In the genomic region with DNA sequence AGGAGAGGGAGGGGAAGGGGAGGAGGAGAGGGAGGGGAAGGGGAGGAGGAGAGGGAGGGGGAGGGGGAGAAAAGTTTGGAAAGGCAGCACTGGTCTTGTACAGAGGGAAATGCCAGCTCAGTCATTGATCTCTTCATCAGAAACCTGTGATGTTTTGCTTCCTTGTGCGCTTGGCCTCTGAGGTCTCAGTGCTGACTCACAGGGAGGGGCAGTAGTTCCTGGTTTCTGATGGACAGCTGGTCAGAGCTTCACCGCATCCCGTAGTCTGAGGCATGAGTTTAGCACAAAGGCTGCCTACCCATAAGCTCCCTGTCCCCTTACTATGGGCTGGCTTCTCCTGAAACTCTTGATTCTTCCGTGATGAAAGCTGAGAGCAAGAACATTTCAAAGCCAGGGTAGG, we compare ENCODE assay signal across 13 mouse cellular contexts. TPM values are rescaled to one million over a fixed set of nuclear protein-coding genes. Genes with fewer than 3 reads are reported as not detected.
A peak's percentile ranks its signal among the peaks of the same experiment; 100 is the strongest.
DNase-seq lines count a peak whose midpoint lies in the region; ATAC-seq and TF ChIP-seq lines count a peak whose summit lies in the region.
"Had no signal": no experiment of that assay in that cellular context is flagged by ENCODE, and none has a peak within 500 bp of the region (broad histone marks: within the 10 kb centered on the region; RNA-seq: fewer than 3 reads in every experiment).

No protein-coding gene starts in this region.

- no peak overlapping the region for H3K4me3 ChIP-seq in heart, embryonic 11.5 days (ENCODE audit: low read depth, low read length)
- H3K4me3 ChIP-seq in bone marrow macrophage, adult 2 months (ENCODE audit: insufficient read depth, low read length): no peak overlapping the region
- H3K4me3 ChIP-seq in liver, embryonic 13.5 days (replicated peaks): no peak overlapping the region
- H3K4me3 ChIP-seq: forebrain, embryonic 15.5 days; midbrain, embryonic 10.5 days; neural tube, embryonic 15.5 days had no signal

- H3K9ac ChIP-seq in heart, embryonic 11.5 days (ENCODE audit: low read depth, low read length): no peak overlapping the region
- H3K9ac ChIP-seq in liver, embryonic 13.5 days: peak overlapping the region; percentile 22; the same call in 1 of the 2 replicates
- H3K9ac ChIP-seq: forebrain, embryonic 15.5 days; neural tube, embryonic 15.5 days had no signal

- TF ChIP-seq CTCF in bone marrow macrophage, adult 2 months (IDR thresholded peaks at IDR 0.05; ENCODE audit: low read depth, low read length): no peak

- H3K4me1 ChIP-seq in heart, embryonic 11.5 days (ENCODE audit: control insufficient read depth, insufficient read depth, low read length): 0 out of 2 replicates have a peak, but pooled peaks cover 4% of the 10 kb centered on the region
- peaks cover 24% of the 10 kb centered on the region for H3K4me1 ChIP-seq in bone marrow macrophage, adult 2 months (ENCODE audit: control insufficient read depth, insufficient read depth, low read length)
- peaks cover 26% of the 10 kb centered on the region for H3K4me1 ChIP-seq in liver, embryonic 13.5 days (replicated peaks)
- H3K4me1 ChIP-seq: forebrain, embryonic 15.5 days; neural tube, embryonic 15.5 days had no signal

- no peak overlapping the region for H3K27ac ChIP-seq in heart, embryonic 11.5 days (ENCODE audit: low read depth, low read length)
- peak overlapping the region; percentile 10 for H3K27ac ChIP-seq in bone marrow macrophage, adult 2 months (ENCODE audit: insufficient read depth, low read depth, low read length)
- peak overlapping the region; percentile 82 for H3K27ac ChIP-seq in liver, embryonic 13.5 days
- H3K27ac ChIP-seq: forebrain, embryonic 15.5 days; neural tube, embryonic 15.5 days had no signal

- peaks cover 3% of the 10 kb centered on the region; the same call in 1 of the 2 replicates for H3K27me3 ChIP-seq in heart, embryonic 11.5 days (ENCODE audit: control insufficient read depth, insufficient read depth, low read length)
- H3K27me3 ChIP-seq in liver, embryonic 13.5 days: peaks cover 6% of the 10 kb centered on the region
- H3K27me3 ChIP-seq: forebrain, embryonic 15.5 days; neural tube, embryonic 15.5 days had no signal

- intact Hi-C loops in heart, postnatal 14 days (cut with DNase I): no loop called here

- no peak for DNase-seq in heart, postnatal 14 days
- DNase-seq in liver, embryonic 13.5 days: peak; percentile 56
- DNase-seq in left cerebral cortex, adult 8-10 months (ENCODE audit: low spot score in 2 of 2): no peak
- no peak for DNase-seq in kidney, adult 18-20 months
- DNase-seq in right cerebral cortex, postnatal 25 days: no peak
- DNase-seq: embryo, embryonic 11 days; kidney, adult 9 months had no signal

- no peaks in the 10 kb centered on the region for H3K36me3 ChIP-seq in heart, embryonic 11.5 days (ENCODE audit: control insufficient read depth, insufficient read depth, low read length)
- no peaks in the 10 kb centered on the region for H3K36me3 ChIP-seq in liver, embryonic 13.5 days
- H3K36me3 ChIP-seq: forebrain, embryonic 15.5 days; midbrain, embryonic 10.5 days; neural tube, embryonic 15.5 days had no signal

- peak; percentile 63; the same call in 1 of the 2 replicates for ATAC-seq in heart, embryonic 11.5 days (replicated peaks; ENCODE audit: insufficient number of reproducible peaks, low FRiP score, low TSS enrichment)
- peak; percentile 81 for ATAC-seq in liver, embryonic 13.5 days (ENCODE audit: low read depth)
- ATAC-seq in neutrophil, adult 5-6 weeks (ENCODE audit: extremely low read depth, insufficient number of reproducible peaks, low FRiP score, poor library complexity, severe bottlenecking): peak; percentile 89
- ATAC-seq: forebrain, embryonic 15.5 days had no signal

- no peaks in the 10 kb centered on the region for H3K9me3 ChIP-seq in heart, embryonic 11.5 days (replicated peaks; ENCODE audit: control insufficient read depth, low read length)
- no peaks in the 10 kb centered on the region for H3K9me3 ChIP-seq in liver, embryonic 13.5 days (replicated peaks)
- H3K9me3 ChIP-seq: forebrain, embryonic 15.5 days; midbrain, embryonic 10.5 days; neural tube, embryonic 15.5 days had no signal

- WGBS in heart, embryonic 11.5 days (ENCODE audit: insufficient replicate concordance): 16% methylated on average over 4 of the region's 4 CpGs
- WGBS in liver, embryonic 13.5 days (ENCODE audit: insufficient replicate concordance): 3% methylated on average over 4 of the region's 4 CpGs

- H3K4me2 ChIP-seq in heart, embryonic 11.5 days: no peak overlapping the region
- H3K4me2 ChIP-seq in liver, embryonic 13.5 days: peak overlapping the region; percentile 38
- H3K4me2 ChIP-seq: forebrain, embryonic 15.5 days; neural tube, embryonic 15.5 days had no signal

- no peak for TF ChIP-seq POLR2A in bone marrow macrophage, adult 2 months (IDR thresholded peaks at IDR 0.05; ENCODE audit: borderline replicate concordance, low read depth, low read length)

RNA-seq across cellular contexts. Expression of a gene that starts 6.1 kb away (rescaled TPM):
- 3.3 and 3.9 TPM in 2 replicates for polyA plus RNA-seq in heart, embryonic 11.5 days (2014; fragmentation: Nextera tagmentation; extraction: Ambion mirVana)
- total RNA-seq in heart, postnatal 14 days (2021): 1 to 10 TPM; 1.2 to 1.6 TPM
- polyA plus RNA-seq in bone marrow macrophage, adult 2 months (2012; ENCODE audit: insufficient read depth, insufficient read length, missing spikeins): 3.0 and 4.1 TPM in 2 replicates
- polyA plus RNA-seq in liver, embryonic 13.5 days (2015; fragmentation: Nextera tagmentation; extraction: Ambion mirVana): 1.8 TPM in 2 replicates
- total RNA-seq in neutrophil, adult 5-6 weeks (2017): 3.5 and 4.7 TPM in 2 replicates
- 1 to 10 TPM; 8.4 to 9.8 (median 9.0) TPM for total RNA-seq in left cerebral cortex, adult 8-10 months (2022)

RNA-seq across cellular contexts. Expression of a gene that starts 9.5 kb away (rescaled TPM):
- 176 and 189 TPM in 2 replicates for polyA plus RNA-seq in heart, embryonic 11.5 days (2014; fragmentation: Nextera tagmentation; extraction: Ambion mirVana)
- 1 to 10 TPM; 1.9 to 2.2 TPM for total RNA-seq in heart, postnatal 14 days (2021)
- polyA plus RNA-seq in bone marrow macrophage, adult 2 months (2012; ENCODE audit: insufficient read depth, insufficient read length, missing spikeins): 45.2 and 50.5 TPM in 2 replicates
- polyA plus RNA-seq in liver, embryonic 13.5 days (2015; fragmentation: Nextera tagmentation; extraction: Ambion mirVana): 71.4 and 81.7 TPM in 2 replicates
- total RNA-seq in neutrophil, adult 5-6 weeks (2017): 216 and 232 TPM in 2 replicates
- total RNA-seq in left cerebral cortex, adult 8-10 months (2022): 1 to 10 TPM; 3.9 to 9.3 (median 7.8) TPM

RNA-seq across cellular contexts. Expression of a gene that starts 52.3 kb away (rescaled TPM):
- 47.9 and 58.5 TPM in 2 replicates for polyA plus RNA-seq in heart, embryonic 11.5 days (2014; fragmentation: Nextera tagmentation; extraction: Ambion mirVana)
- 10 to 100 TPM; 70.8 to 73.8 TPM for total RNA-seq in heart, postnatal 14 days (2021)
- polyA plus RNA-seq in bone marrow macrophage, adult 2 months (2012; ENCODE audit: insufficient read depth, insufficient read length, missing spikeins): 80.3 and 87.4 TPM in 2 replicates
- polyA plus RNA-seq in liver, embryonic 13.5 days (2015; fragmentation: Nextera tagmentation; extraction: Ambion mirVana): 36.8 and 46.3 TPM in 2 replicates
- total RNA-seq in neutrophil, adult 5-6 weeks (2017): 89.3 and 108 TPM in 2 replicates
- total RNA-seq in left cerebral cortex, adult 8-10 months (2022): 100 to 1,000 TPM; 112 to 116 (median 113) TPM

Comparison
In these comparisons a context has a peak if more than half of its experiments do, and no peak if none do; other contexts are left out.
1. RNA of a gene that starts 9.5 kb away (total RNA-seq): 216 to 232 TPM in neutrophil, adult 5-6 weeks; 3.9 to 9.3 TPM in left cerebral cortex, adult 8-10 months and 1.9 to 2.2 TPM in heart, postnatal 14 days; every median in the first group is over 10 times any median in the second.
2. Peak in every context shown above with its lines, with median percentiles within 50 percentile points of each other: ATAC-seq.